Mouse (Mus musculus): ENCODE data around the gene Tram1l1. TPM values are rescaled to one million over a fixed set of nuclear protein-coding genes. Genes with fewer than 3 reads are reported as not detected.

Tram1l1 gene
- polyA plus RNA-seq, 1 experiment: not detected

- no peak overlapping the region for H3K4me3 ChIP-seq (replicated peaks; ENCODE audit: control insufficient read depth, low read depth, low read length)
- no peak overlapping the region for H3K27ac ChIP-seq (ENCODE audit: control insufficient read depth, insufficient read depth, low read depth, low read length, poor library complexity)
- TF ChIP-seq CTCF (IDR thresholded peaks at IDR 0.05; ENCODE audit: control insufficient read depth, insufficient read depth, low read length): no peak
- H3K4me1 ChIP-seq (ENCODE audit: control insufficient read depth, insufficient read depth, low read length): no peaks in the 10 kb centered on the region
These were observed 25.8 kb downstream of the Tram1l1 start for GRCm38 (mm10) chr3:124346445-124346844.

- no peak for TF ChIP-seq CTCF (IDR thresholded peaks at IDR 0.05; ENCODE audit: control insufficient read depth, insufficient read depth, low read length)
- Histone ChIP-seq H3K27ac (ENCODE audit: control insufficient read depth, insufficient read depth, low read depth, low read length, poor library complexity) (no peak overlapping the region), H3K4me3 (replicated peaks; ENCODE audit: control insufficient read depth, low read depth, low read length) (no peak overlapping the region), H3K4me1 (ENCODE audit: control insufficient read depth, insufficient read depth, low read length) (no peaks in the 10 kb centered on the region)
- WGBS: 80% methylated on average over 3 of the region's 3 CpGs
These were observed 36.9 kb downstream of the Tram1l1 start for GRCm38 (mm10) chr3:124357533-124357932.

- Histone ChIP-seq H3K27ac (ENCODE audit: control insufficient read depth, insufficient read depth, low read depth, low read length, poor library complexity) (no peak overlapping the region), H3K4me3 (replicated peaks; ENCODE audit: control insufficient read depth, low read depth, low read length) (no peak overlapping the region), H3K4me1 (ENCODE audit: control insufficient read depth, insufficient read depth, low read length) (no peaks in the 10 kb centered on the region)
- TF ChIP-seq POLR2A (IDR thresholded peaks at IDR 0.05; ENCODE audit: borderline replicate concordance, control insufficient read depth, low read depth, low read length) (no peak), CTCF (IDR thresholded peaks at IDR 0.05; ENCODE audit: control insufficient read depth, insufficient read depth, low read length) (no peak)
- 72% methylated on average over 2 of the region's 2 CpGs for WGBS
These were observed 51.4 kb downstream of the Tram1l1 start for GRCm38 (mm10) chr3:124372031-124372430.

Other genes with a start within 250 kb of the Tram1l1 start
- gene 1700006A11Rik, start 105.2 kb downstream of the Tram1l1 start, polyA plus RNA-seq (2011; ENCODE audit: insufficient read depth, insufficient read length, low replicate concordance, missing spikeins): not detected in 2 replicates

All from bone marrow, adult 2 months (tissue).